Mouse (Mus musculus) thymus, postnatal 14 days (tissue): ENCODE measurements around the gene Ccdc110.
A peak's percentile ranks its signal among the peaks of the same experiment; 100 is the strongest.

Source experiments
- DNase-seq: peaks from one replicate; pipeline ENCODE4 v3.0.0; 2021

Gene Ccdc110

GRCm38 (mm10) chr8:45934582-45935014 lies at the start of gene Ccdc110:
Ccdc110 (plus strand) TSS chr8:45934619.
- DNase-seq: peak; percentile 95

GRCm38 (mm10) chr8:45885202-45885685 lies 49.2 kb upstream of the Ccdc110 start, which contains the start of gene Pdlim3:
Pdlim3 (plus strand) TSS chr8:45885461.
- DNase-seq: no peak

- DNase-seq: no peak
Measured at GRCm38 (mm10) chr8:45885775-45886174, 48.6 kb upstream of the Ccdc110 start.

- DNase-seq: no peak
Measured at GRCm38 (mm10) chr8:45889737-45890136, 44.7 kb upstream of the Ccdc110 start.

GRCm38 (mm10) chr8:45896590-45896989 lies 37.8 kb upstream of the Ccdc110 start:
- DNase-seq: no peak

GRCm38 (mm10) chr8:45899783-45900182 lies 34.6 kb upstream of the Ccdc110 start:
- DNase-seq: no peak

GRCm38 (mm10) chr8:45901626-45902025 lies 32.8 kb upstream of the Ccdc110 start:
- DNase-seq: no peak

GRCm38 (mm10) chr8:45903659-45904058 lies 30.8 kb upstream of the Ccdc110 start:
- no peak for DNase-seq

- DNase-seq: no peak
Measured at GRCm38 (mm10) chr8:45905591-45906250, 28.7 kb upstream of the Ccdc110 start.

GRCm38 (mm10) chr8:45906251-45906619 lies 28.2 kb upstream of the Ccdc110 start:
- no peak for DNase-seq

GRCm38 (mm10) chr8:45913707-45914106 lies 20.7 kb upstream of the Ccdc110 start:
- no peak for DNase-seq

- no peak for DNase-seq
Measured at GRCm38 (mm10) chr8:45916496-45916895, 17.9 kb upstream of the Ccdc110 start.

- DNase-seq: no peak
Measured at GRCm38 (mm10) chr8:45917040-45917679, 17.3 kb upstream of the Ccdc110 start.

GRCm38 (mm10) chr8:45918891-45919290 lies 15.5 kb upstream of the Ccdc110 start:
- DNase-seq: no peak

GRCm38 (mm10) chr8:45920392-45920791 lies 14.0 kb upstream of the Ccdc110 start:
- no peak for DNase-seq

- DNase-seq: no peak
Measured at GRCm38 (mm10) chr8:45922116-45922515, 12.3 kb upstream of the Ccdc110 start.

- DNase-seq: no peak
Measured at GRCm38 (mm10) chr8:45936986-45937385, 2.6 kb downstream of the Ccdc110 start.

GRCm38 (mm10) chr8:45946283-45946682 lies 11.9 kb downstream of the Ccdc110 start:
- DNase-seq: no peak

- DNase-seq: no peak
Measured at GRCm38 (mm10) chr8:45950622-45951021, 16.2 kb downstream of the Ccdc110 start.

- DNase-seq: no peak
Measured at GRCm38 (mm10) chr8:45970894-45971293, 36.5 kb downstream of the Ccdc110 start.

GRCm38 (mm10) chr8:45973988-45974505 lies 39.6 kb downstream of the Ccdc110 start:
- DNase-seq: no peak

GRCm38 (mm10) chr8:45975126-45975836 lies 40.9 kb downstream of the Ccdc110 start, which contains the start of the genes 1700029J07Rik and Ufsp2:
1700029J07Rik (minus strand) TSS chr8:45975252.
Ufsp2 (plus strand) TSS chr8:45975528.
- peak; percentile 99 for DNase-seq

- DNase-seq: no peak
Measured at GRCm38 (mm10) chr8:45975837-45976468, 41.5 kb downstream of the Ccdc110 start.
